Mouse (Mus musculus) kidney, postnatal 0 days (tissue): ENCODE measurements around the gene Prm1. TPM values are rescaled to one million over a fixed set of nuclear protein-coding genes. Genes with fewer than 3 reads are reported as not detected.
A peak's percentile ranks its signal among the peaks of the same experiment; 100 is the strongest.

Experiments used
- ATAC-seq: fragments of 200-750 bp; cut with Nextera tagmentation; replicated peaks from 2 replicates; pipeline ENCODE4 v1.8.0; 2017; ENCODE audit warnings: low read depth, moderate number of reproducible peaks, moderate TSS enrichment, moderate library complexity; ENCODE audit not compliant: low FRiP score
- DNase-seq: peaks from one replicate; pipeline ENCODE4 v3.0.0-alpha.2; 2016; ENCODE audit warnings: low spot score
- H3K27ac ChIP-seq: fragments of 300-500 bp; sonication (generic); 2 replicates; pipeline ENCODE4 v1.5.1; 2014; ENCODE audit warnings: mild to moderate bottlenecking
- H3K27me3 ChIP-seq: fragments of 300-500 bp; sonication (generic); 2 replicates; pipeline ENCODE4 v1.6.1; 2014; ENCODE audit warnings: low read length, mixed read lengths; ENCODE audit not compliant: insufficient read depth
- H3K36me3 ChIP-seq: fragments of 300-500 bp; sonication (generic); 2 replicates; pipeline ENCODE4 v1.6.1; 2014; ENCODE audit warnings: low read length, mixed read lengths; ENCODE audit not compliant: insufficient read depth
- H3K4me1 ChIP-seq: fragments of 300-500 bp; sonication (generic); replicated peaks from 2 replicates; pipeline ENCODE4 v1.6.1; 2014; ENCODE audit warnings: antibody characterized with exemption, low read length, mixed read lengths; ENCODE audit not compliant: insufficient read depth
- H3K4me2 ChIP-seq: fragments of 300-500 bp; sonication (generic); 2 replicates; pipeline ENCODE4 v1.6.1; 2014; ENCODE audit warnings: mild to moderate bottlenecking, low read length, moderate library complexity, mixed read lengths
- H3K4me3 ChIP-seq: fragments of 300-500 bp; sonication (generic); replicated peaks from 2 replicates; pipeline ENCODE4 v1.5.1; 2014; ENCODE audit warnings: low read depth, low read length
- H3K9ac ChIP-seq: fragments of 300-500 bp; sonication (generic); 2 replicates; pipeline ENCODE4 v1.6.1; 2014; ENCODE audit warnings: low read depth, low read length
- H3K9me3 ChIP-seq: fragments of 300-500 bp; sonication (generic); replicated peaks from 2 replicates; pipeline ENCODE4 v1.6.1; 2016; ENCODE audit warnings: low read length, inconsistent platforms, mixed read lengths
- CTCF ChIP-seq: IDR thresholded peaks from 2 replicates; pipeline ENCODE4 v1.5.1; 2016; ENCODE audit warnings: antibody characterized with exemption, low read depth, mild to moderate bottlenecking, moderate library complexity
- WGBS: fragments of 180-500 bp; shearing (Covaris S2); extraction: QIAGEN DNeasy Blood & Tissue Kit; methylation state at CpG from one replicate; pipeline ENCODE4 v1.1.7; 2014; 5-methylcytosine and 5-hydroxymethylcytosine counted together
- polyA plus RNA-seq: library from polyadenylated mRNA; unstranded; fragments of >200 nt; fragmentation: Nextera tagmentation; extraction: Ambion mirVana; gene quantifications from 2 replicates; pipeline ENCODE4 v1.2.1, GENCODE M21; 2015

The Prm1 gene
- polyA plus RNA-seq, 1 experiment from 2014 or later = not detected

DNA sequence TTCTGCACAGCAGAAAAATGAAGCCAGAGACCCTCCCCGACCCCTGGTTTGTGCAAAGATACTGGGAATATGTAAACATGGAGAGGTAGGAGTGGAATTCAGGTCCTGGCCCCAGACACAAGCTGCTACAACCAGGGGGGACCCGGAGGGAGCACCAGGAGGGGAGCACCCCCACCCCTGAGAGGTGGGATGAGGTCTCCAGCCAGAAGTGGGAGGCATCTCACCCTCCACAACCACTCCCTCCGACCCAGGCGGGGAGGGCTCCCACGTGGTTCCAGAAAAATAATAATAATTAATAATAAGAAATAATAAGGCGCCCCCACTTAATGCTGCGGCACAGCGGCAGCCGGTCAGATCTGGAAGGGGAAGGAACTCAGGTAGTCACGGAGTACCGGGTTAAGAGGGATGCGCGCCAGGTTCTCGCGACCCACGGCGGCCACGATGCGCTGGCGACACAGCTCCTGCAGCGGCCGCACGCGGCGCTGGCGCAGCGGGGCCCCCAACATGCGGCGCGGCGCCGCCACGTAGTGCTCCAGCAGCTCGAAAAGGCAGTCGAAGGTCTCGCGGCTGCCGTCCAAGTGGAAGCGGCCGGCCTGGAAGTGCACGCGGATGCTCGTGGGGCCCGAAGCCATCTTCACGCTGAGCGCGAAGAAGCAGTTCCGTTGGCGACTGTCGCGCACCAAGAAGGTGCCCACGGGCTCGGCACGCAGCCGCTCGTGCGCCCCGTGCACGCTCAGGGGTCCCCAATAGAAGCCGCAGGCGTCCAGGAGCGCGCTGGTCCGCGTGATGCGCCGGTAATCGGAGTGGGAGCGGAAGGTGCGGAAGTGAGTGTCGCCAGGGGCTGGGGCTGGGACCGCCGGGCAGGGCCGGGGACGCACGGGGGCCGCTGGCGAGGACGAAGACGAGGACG is 21.5 kb downstream of the Prm1 start:
- peaks cover 32% of the 10 kb centered on the region for H3K4me1 ChIP-seq
- peak overlapping the region; percentile 52 for H3K4me3 ChIP-seq
- H3K4me2 ChIP-seq = peak overlapping the region; percentile 85
- no peaks in the 10 kb centered on the region for H3K36me3 ChIP-seq
- DNase-seq (peak; percentile 61), ATAC-seq (no peak)
- peak overlapping the region; percentile 96; the same call in 1 of the 2 replicates for H3K27ac ChIP-seq
- no peaks in the 10 kb centered on the region for H3K27me3 ChIP-seq
- TF ChIP-seq CTCF = no peak
- peak overlapping the region; percentile 67 for H3K9ac ChIP-seq
- H3K9me3 ChIP-seq = no peaks in the 10 kb centered on the region
- WGBS = 3% methylated on average over 81 of the region's 81 CpGs

DNA sequence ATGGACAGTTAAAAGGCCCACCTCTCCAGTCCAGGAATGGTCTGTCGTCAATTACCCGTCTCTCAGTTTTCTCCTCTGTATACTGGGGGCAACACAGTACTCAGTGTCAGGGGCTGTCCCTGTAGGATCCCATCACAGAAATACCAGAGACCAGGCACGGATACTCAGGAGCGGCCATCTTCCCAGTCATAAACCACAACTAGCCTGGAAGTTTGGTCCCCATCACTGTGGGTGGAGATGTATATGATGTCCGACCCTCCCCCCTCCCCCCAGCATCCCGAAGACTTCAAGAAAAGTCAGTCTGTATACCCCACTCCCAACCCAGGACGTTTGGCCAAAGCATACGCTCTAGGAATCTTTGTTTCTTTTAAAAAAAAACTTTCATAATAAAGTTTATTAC is 22.2 kb downstream of the Prm1 start:
- WGBS = 57% methylated on average over 8 of the region's 8 CpGs
- H3K27ac ChIP-seq = no peak overlapping the region
- H3K9me3 ChIP-seq = no peaks in the 10 kb centered on the region
- no peak for DNase-seq
- no peak overlapping the region for H3K9ac ChIP-seq
- peaks cover 31% of the 10 kb centered on the region for H3K4me1 ChIP-seq
- TF ChIP-seq CTCF = no peak
- no peaks in the 10 kb centered on the region for H3K27me3 ChIP-seq
- peak overlapping the region; percentile 52; the same call in 1 of the 2 replicates for H3K4me3 ChIP-seq
- ATAC-seq = no peak
- peak overlapping the region; percentile 85 for H3K4me2 ChIP-seq
- H3K36me3 ChIP-seq = no peaks in the 10 kb centered on the region

DNA sequence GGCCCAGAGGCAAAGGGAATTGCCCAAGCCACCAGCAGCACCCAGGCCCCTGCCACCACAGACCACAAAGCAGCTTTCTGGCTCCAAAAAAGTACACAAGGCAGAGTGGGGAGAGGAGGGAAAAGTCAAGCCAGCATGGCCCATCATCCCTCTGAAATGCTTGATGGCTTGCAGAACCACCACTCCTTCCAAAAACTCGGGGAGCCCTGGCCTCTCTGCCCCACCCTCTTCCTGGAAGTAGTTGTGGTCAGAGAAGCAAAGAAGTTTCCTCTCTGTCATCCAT is 22.5 kb downstream of the Prm1 start:
- H3K27me3 ChIP-seq = no peaks in the 10 kb centered on the region
- peak overlapping the region; percentile 31; the same call in 1 of the 2 replicates for H3K9ac ChIP-seq
- no peak for TF ChIP-seq CTCF
- 28% methylated on average over 1 of the region's 1 CpGs for WGBS
- no peak for ATAC-seq
- no peak overlapping the region for H3K4me3 ChIP-seq
- DNase-seq = no peak
- H3K27ac ChIP-seq = no peak overlapping the region
- peak overlapping the region; percentile 85 for H3K4me2 ChIP-seq
- H3K9me3 ChIP-seq = no peaks in the 10 kb centered on the region
- no peaks in the 10 kb centered on the region for H3K36me3 ChIP-seq
- peaks cover 28% of the 10 kb centered on the region for H3K4me1 ChIP-seq

DNA sequence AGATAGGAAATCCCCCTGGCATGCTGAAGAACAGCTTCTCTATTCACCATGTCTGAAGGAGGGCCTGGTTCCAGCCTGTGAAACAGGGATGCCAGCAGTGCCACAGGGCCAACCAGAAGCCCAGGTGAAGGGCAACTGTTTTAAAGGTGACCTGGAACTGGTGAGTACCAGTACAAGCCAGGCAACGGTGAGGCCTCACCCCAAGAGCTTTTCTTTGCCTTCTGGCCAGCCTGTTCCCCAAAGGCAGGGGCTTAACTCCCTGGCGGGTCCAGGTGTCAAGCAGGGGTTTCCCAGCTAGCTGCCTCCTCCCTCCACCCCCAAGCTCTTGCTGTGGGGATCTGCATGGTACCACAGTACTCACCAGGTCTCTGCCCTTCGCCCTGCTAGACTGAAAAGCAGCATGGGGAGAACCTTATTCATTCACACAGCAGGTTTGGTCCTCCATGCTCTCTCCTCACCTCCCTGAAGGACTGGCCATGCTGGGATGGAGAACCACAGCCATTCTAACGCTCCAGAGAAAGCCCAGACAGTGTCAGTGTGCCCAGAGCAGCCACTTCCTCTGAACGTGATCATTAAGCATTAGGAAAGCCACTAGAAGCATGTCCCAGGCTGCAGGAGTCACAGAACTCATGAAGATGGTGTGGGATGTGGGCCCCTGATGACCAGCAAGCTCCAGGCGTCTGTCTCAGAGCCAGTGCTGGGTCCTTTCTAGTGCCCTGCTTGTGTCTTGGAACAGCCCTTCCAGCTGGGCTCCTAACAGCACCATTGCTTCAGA is 23.1 kb downstream of the Prm1 start:
- Histone ChIP-seq H3K27me3 (no peaks in the 10 kb centered on the region), H3K4me2 (peak overlapping the region; percentile 85), H3K9me3 (no peaks in the 10 kb centered on the region), H3K36me3 (no peaks in the 10 kb centered on the region), H3K27ac (no peak overlapping the region), H3K4me3 (no peak overlapping the region), H3K9ac (peak overlapping the region; percentile 31; the same call in 1 of the 2 replicates), H3K4me1 (peaks cover 28% of the 10 kb centered on the region)
- TF ChIP-seq CTCF = no peak
- DNase-seq (no peak), ATAC-seq (no peak)
- WGBS = 58% methylated on average over 6 of the region's 6 CpGs

DNA sequence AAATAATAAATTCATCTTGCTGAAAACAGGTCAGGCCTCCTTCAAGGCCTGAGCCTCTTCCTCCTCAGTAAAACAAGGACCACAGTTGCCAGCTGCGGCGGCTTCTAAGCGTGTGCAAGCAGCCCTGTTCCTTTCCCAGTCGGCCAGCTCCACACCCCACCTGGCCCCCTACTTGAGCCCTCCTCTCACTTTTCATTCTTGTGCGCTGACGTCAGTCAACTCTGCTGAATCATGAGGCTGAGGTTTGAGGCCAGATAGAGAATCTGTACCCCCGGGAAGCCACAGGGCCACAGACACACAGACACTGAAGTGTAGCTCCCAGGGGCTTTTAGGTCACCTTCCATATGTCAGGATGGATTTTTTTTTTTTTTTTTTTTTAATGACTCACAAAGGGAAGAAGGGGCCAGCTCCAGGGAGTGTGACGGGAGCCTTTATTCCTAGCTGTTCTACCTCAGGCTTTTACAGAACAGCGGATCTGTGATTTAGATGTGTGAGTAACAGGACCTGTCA is 23.7 kb downstream of the Prm1 start:
- no peak for ATAC-seq
- Histone ChIP-seq H3K27me3 (no peaks in the 10 kb centered on the region), H3K4me3 (no peak overlapping the region), H3K27ac (no peak overlapping the region), H3K9ac (no peak overlapping the region), H3K36me3 (no peaks in the 10 kb centered on the region), H3K4me2 (no peak overlapping the region), H3K9me3 (no peaks in the 10 kb centered on the region), H3K4me1 (peaks cover 23% of the 10 kb centered on the region)
- TF ChIP-seq CTCF = no peak
- WGBS = 42% methylated on average over 9 of the region's 9 CpGs
- DNase-seq = no peak

DNA sequence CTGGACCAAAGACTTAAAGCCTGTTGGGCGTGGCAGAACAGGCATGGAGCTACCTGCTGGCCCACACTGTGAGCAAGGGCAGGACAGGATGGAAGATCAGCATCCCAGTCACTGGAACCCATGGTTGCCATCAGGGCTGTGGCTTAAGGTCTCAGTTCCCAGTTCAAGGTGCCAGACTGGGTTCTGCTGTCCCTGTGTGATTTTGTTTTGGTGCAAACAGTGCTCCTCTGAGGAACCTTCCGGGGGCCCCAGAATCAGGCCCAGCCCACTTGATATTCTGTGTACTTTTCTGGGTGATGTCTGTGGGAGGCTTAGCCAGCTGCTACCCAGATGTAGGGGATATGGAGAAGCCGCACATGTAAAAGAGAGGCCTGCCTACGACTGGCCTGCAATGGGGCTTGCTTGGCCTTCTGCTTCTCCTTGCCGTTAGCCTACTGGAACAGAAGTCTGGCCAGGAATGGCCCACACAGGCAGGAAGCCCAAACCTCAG is 25.0 kb downstream of the Prm1 start:
- peaks cover 17% of the 10 kb centered on the region; the same call in 1 of the 2 replicates for H3K4me1 ChIP-seq
- no peaks in the 10 kb centered on the region for H3K36me3 ChIP-seq
- no peak overlapping the region for H3K4me2 ChIP-seq
- DNase-seq (no peak), ATAC-seq (no peak)
- 72% methylated on average over 5 of the region's 5 CpGs for WGBS
- no peak overlapping the region for H3K27ac ChIP-seq
- no peak for TF ChIP-seq CTCF
- H3K4me3 ChIP-seq = no peak overlapping the region
- H3K9ac ChIP-seq = no peak overlapping the region
- no peaks in the 10 kb centered on the region for H3K9me3 ChIP-seq
- no peaks in the 10 kb centered on the region for H3K27me3 ChIP-seq
